Mouse (Mus musculus): Measurements from ENCODE around the gene Paics. TPM values are rescaled to one million over a fixed set of nuclear protein-coding genes. Genes with fewer than 3 reads are reported as not detected.
"Not testable (repeated sequence)": the region's sequence is repeated elsewhere in the genome, so short reads cannot be mapped to it uniquely, and the experiment has no call there.

The Paics gene
- 216 and 252 TPM in 2 replicates for polyA plus RNA-seq (2015; fragmentation: Nextera tagmentation; extraction: Ambion mirVana)

GRCm38 (mm10) chr5:76951106-76952027, at the start of gene Paics, which contains the start of gene Ppat:
Gene Paics (plus strand): TSS chr5:76951307.
Gene Ppat (minus strand): TSS chr5:76951578.
- Histone ChIP-seq H3K9ac (peak within 1 kb of the TSS; percentile 88), H3K4me3 (replicated peaks) (peak within 1 kb of the TSS; percentile 84), H3K4me1 (replicated peaks) (peaks cover 73% of the 10 kb centered on the region), H3K9me3 (replicated peaks) (no peaks in the 10 kb centered on the region), H3K4me2 (peak within 1 kb of the TSS; percentile 93), H3K27me3 (no peaks in the 10 kb centered on the region), H3K36me3 (peaks cover 50% of the 10 kb centered on the region), H3K27ac (peak within 1 kb of the TSS; percentile 88)
- ATAC-seq (ENCODE audit: low read depth) (peak; percentile 91), DNase-seq (peak; percentile 99)
- under 1% methylated on average over 81 of the region's 81 CpGs for WGBS (ENCODE audit: insufficient replicate concordance)

DNA sequence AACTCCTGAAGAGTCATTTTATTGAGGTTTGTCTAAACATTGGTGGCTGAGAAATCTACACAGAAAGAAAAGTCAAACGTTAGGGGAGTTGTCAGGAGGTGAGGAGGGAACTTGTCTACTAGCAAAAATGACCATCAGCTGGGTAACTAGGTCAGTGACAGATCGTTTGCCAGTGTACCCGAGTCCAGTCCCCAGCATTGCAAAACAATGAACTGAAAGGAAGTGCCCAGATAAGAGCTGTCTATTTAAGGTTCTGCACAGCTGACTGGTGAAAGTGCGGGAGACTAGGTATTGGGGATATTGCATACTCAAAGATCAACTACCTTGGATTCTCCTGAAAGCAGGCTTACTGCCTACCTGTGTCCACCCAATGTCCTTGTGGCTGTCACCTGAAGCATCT, 49.0 kb upstream of the Paics start:
- no peak for ATAC-seq (ENCODE audit: low read depth)
- WGBS (ENCODE audit: insufficient replicate concordance) = 29% methylated on average over 4 of the region's 4 CpGs

DNA sequence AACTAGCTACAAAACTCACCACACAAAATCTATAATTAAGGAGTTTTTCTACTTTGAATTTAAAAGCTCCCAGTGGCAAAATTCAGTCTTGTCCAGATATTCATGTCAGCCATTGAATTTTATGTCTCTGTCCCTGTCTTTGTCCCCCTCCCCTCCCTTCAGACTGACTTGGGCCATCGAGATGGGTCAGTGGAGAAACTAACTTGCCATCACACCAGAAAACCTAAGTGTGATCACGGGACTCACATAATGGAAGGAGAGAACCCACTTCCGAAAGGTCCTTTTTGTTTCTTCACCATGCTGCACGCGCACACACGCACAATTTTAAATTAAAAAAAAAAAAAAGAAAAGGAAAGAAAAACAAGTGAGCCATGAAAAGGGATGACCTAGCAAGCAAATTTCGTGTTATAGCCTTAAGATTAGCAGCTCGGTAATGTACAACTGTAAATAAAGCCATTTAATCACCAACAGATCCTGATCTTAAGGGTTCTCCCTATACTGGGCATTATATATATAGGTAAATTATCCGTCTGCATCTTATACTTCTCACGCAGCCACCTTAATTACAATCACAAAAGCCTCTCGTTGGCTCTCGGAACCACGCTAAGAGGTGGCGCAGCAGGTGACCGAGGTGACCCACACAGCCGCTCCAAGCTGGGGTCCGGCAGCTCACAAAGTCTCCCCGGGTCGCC, 46.2 kb upstream of the Paics start:
- Histone ChIP-seq H3K27me3 (no peaks in the 10 kb centered on the region), H3K4me1 (replicated peaks) (peaks cover 21% of the 10 kb centered on the region), H3K27ac (peak overlapping the region; percentile 90), H3K36me3 (peaks cover 9% of the 10 kb centered on the region; the same call in 1 of the 2 replicates), H3K4me2 (peak overlapping the region; percentile 88), H3K9ac (peak overlapping the region; percentile 88), H3K9me3 (replicated peaks) (no peaks in the 10 kb centered on the region), H3K4me3 (replicated peaks) (peak overlapping the region; percentile 79)
- ATAC-seq (ENCODE audit: low read depth) (peak; percentile 69), DNase-seq (no peak)
- under 1% methylated on average over 19 of the region's 19 CpGs for WGBS (ENCODE audit: insufficient replicate concordance)

More for the DNA sequence above, 49.0 kb upstream of the Paics start:
- no peak for DNase-seq
- Histone ChIP-seq H3K4me1 (replicated peaks) (peaks cover 21% of the 10 kb centered on the region), H3K9me3 (replicated peaks) (no peaks in the 10 kb centered on the region), H3K27me3 (no peaks in the 10 kb centered on the region), H3K4me2 (no peak overlapping the region), H3K36me3 (0 out of 2 replicates have a peak, but pooled peaks cover 6% of the 10 kb centered on the region), H3K9ac (no peak overlapping the region), H3K4me3 (replicated peaks) (no peak overlapping the region), H3K27ac (no peak overlapping the region)

GRCm38 (mm10) chr5:76905405-76906154, 45.5 kb upstream of the Paics start, which contains the start of gene Aasdh:
Gene Aasdh (minus strand): TSS chr5:76905514.
- Histone ChIP-seq H3K4me3 (replicated peaks) (peak within 1 kb of the TSS; percentile 79), H3K4me1 (replicated peaks) (peaks cover 21% of the 10 kb centered on the region), H3K9me3 (replicated peaks) (no peaks in the 10 kb centered on the region), H3K27me3 (no peaks in the 10 kb centered on the region), H3K9ac (peak within 1 kb of the TSS; percentile 88), H3K4me2 (peak within 1 kb of the TSS; percentile 88), H3K27ac (peak within 1 kb of the TSS; percentile 90), H3K36me3 (peaks cover 17% of the 10 kb centered on the region)
- under 1% methylated on average over 47 of the region's 47 CpGs for WGBS (ENCODE audit: insufficient replicate concordance)
- DNase-seq = peak; percentile 97
- ATAC-seq (ENCODE audit: low read depth) = peak; percentile 93

DNA sequence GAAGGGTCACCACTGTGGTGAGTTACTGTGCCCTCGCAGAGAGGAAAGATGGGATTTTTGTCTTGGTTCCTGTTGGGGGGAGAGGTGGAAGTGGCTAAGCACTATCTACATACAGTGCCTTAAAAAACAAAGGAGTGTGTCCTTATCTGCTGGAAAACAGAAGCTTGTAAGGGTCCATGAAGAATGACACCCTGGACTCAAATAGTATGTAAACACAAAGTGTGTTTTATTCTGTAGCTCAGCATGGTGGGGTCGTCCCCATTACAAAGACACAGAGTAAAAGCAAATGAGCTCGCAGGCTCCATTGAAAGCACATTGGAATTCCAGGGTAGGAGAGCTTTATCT, 45.0 kb upstream of the Paics start:
- Histone ChIP-seq H3K4me1 (replicated peaks) (peaks cover 22% of the 10 kb centered on the region), H3K36me3 (peaks cover 21% of the 10 kb centered on the region), H3K27me3 (no peaks in the 10 kb centered on the region), H3K4me2 (peak overlapping the region; percentile 88), H3K9ac (peak overlapping the region; percentile 88), H3K9me3 (replicated peaks) (no peaks in the 10 kb centered on the region), H3K4me3 (replicated peaks) (peak overlapping the region; percentile 79), H3K27ac (peak overlapping the region; percentile 90)
- ATAC-seq (ENCODE audit: low read depth) = no peak
- no peak for DNase-seq
- 13% methylated on average over 3 of the region's 3 CpGs for WGBS (ENCODE audit: insufficient replicate concordance)

DNA sequence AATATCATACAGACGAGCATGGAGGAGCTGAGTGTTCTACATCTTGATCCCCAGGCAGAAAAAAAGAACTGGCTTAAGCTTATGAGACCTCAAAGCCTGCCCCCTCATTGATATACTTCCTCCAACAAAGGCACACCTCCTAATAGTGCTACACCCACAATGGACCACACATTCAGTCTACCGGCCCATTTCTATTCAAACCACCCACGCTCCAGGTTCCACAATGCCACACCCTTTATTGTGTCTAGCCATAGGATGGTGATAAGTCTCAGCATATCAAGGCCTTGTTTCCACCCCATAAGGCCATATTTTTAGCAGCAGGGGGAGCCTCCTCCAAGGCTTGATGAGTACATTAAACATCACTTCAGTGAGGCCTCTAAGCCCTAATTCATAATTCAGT, 40.3 kb upstream of the Paics start:
- H3K27me3 ChIP-seq = no peaks in the 10 kb centered on the region
- H3K27ac ChIP-seq = no peak overlapping the region
- no peak overlapping the region for H3K9ac ChIP-seq
- DNase-seq (no peak), ATAC-seq (ENCODE audit: low read depth) (no peak)
- no peak overlapping the region for H3K4me3 ChIP-seq (replicated peaks)
- H3K4me1 ChIP-seq (replicated peaks) = peaks cover 11% of the 10 kb centered on the region
- H3K9me3 ChIP-seq (replicated peaks) = no peaks in the 10 kb centered on the region
- H3K36me3 ChIP-seq = peaks cover 39% of the 10 kb centered on the region
- no peak overlapping the region for H3K4me2 ChIP-seq
- WGBS (ENCODE audit: insufficient replicate concordance) = 49% methylated on average over 3 of the region's 3 CpGs

DNA sequence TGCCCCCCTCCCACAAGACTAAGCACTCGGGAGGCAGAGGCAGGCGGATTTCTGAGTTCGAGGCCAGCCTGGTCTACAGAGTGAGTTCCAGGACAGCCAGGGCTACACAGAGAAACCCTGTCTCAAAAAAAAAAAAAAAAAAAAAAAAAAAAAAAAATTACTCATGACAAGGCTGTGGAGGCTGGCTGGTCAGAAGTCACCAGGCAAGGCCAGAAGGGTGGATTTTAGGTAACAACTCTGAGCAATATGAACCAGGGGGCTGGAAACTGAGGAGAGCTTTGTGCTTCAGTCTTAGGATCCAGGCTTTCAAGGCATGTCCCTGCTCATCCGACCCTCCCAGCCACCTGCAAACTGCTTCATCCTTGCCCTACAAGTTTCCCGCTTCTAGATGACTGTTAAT, 38.6 kb upstream of the Paics start:
- DNase-seq; H3K9me3 ChIP-seq (replicated peaks); H3K9ac ChIP-seq; H3K4me1 ChIP-seq (replicated peaks); H3K27ac ChIP-seq; ATAC-seq (ENCODE audit: low read depth); H3K27me3 ChIP-seq; H3K4me3 ChIP-seq (replicated peaks); H3K4me2 ChIP-seq: not testable (repeated sequence)
- peaks cover 49% of the 10 kb centered on the region for H3K36me3 ChIP-seq
- WGBS (ENCODE audit: insufficient replicate concordance) = 80% methylated on average over 5 of the region's 5 CpGs

DNA sequence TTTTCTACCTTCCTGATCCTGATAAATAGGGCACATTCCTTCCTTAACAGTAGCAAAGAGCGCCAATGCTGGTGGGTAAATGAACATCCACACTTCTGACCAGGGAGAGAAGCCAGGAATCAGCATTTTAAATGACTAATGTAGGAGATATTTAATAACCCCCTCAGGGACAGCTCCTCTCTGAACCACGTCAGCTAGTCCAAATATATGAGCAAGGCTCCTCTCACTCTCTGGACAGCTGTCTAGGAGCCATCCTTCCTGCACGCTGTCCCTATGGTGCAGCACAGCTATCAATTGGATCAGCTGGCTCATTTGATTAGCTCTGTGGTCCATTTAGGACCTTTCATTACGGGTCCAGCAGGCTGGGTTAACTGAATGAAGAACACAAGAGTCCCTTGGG, 28.3 kb upstream of the Paics start:
- no peak for ATAC-seq (ENCODE audit: low read depth)
- no peak for DNase-seq
- H3K9me3 ChIP-seq (replicated peaks) = no peaks in the 10 kb centered on the region
- WGBS (ENCODE audit: insufficient replicate concordance) = 86% methylated on average over 4 of the region's 4 CpGs
- no peaks in the 10 kb centered on the region for H3K4me1 ChIP-seq (replicated peaks)
- H3K36me3 ChIP-seq = peaks cover 96% of the 10 kb centered on the region
- H3K4me2 ChIP-seq = no peak overlapping the region
- no peak overlapping the region for H3K9ac ChIP-seq
- H3K27me3 ChIP-seq = no peaks in the 10 kb centered on the region
- H3K4me3 ChIP-seq (replicated peaks) = no peak overlapping the region
- H3K27ac ChIP-seq = no peak overlapping the region

DNA sequence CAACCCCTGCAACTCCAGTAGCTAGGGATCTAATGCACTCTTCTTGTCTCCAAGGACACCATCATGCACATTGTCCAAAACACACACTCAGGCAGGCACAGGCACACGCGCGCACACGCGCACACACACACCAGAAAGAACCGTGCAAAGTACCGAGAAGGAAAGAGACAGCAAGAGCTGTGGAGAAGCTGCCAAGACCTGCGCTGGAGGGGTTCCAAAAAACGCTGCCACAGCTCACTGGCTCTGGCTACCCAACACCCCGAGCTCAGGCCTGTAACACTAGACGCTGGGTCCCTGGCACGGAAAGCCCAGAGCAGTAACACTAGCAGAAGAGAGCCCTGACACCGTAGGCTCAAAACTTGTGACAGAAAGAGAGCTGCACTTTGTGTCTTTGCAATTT, 27.7 kb upstream of the Paics start:
- H3K9ac ChIP-seq = no peak overlapping the region
- peaks cover 94% of the 10 kb centered on the region for H3K36me3 ChIP-seq
- 0 out of 2 replicates have a peak, but pooled peaks cover 3% of the 10 kb centered on the region for H3K4me1 ChIP-seq (replicated peaks)
- no peak overlapping the region for H3K4me3 ChIP-seq (replicated peaks)
- H3K27ac ChIP-seq = no peak overlapping the region
- no peak for DNase-seq
- no peak overlapping the region for H3K4me2 ChIP-seq
- WGBS (ENCODE audit: insufficient replicate concordance) = 91% methylated on average over 13 of the region's 13 CpGs
- H3K9me3 ChIP-seq (replicated peaks) = no peaks in the 10 kb centered on the region
- H3K27me3 ChIP-seq = no peaks in the 10 kb centered on the region
- ATAC-seq (ENCODE audit: low read depth) = no peak

- H3K36me3 ChIP-seq = peaks cover 87% of the 10 kb centered on the region
- H3K4me1 ChIP-seq (replicated peaks) = peaks cover 4% of the 10 kb centered on the region; the same call in 1 of the 2 replicates
Observed at GRCm38 (mm10) chr5:76924296-76924695, 26.8 kb upstream of the Paics start.

More at GRCm38 (mm10) chr5:76924296-76924695, 26.8 kb upstream of the Paics start:
- Histone ChIP-seq H3K27ac (no peak overlapping the region), H3K4me3 (replicated peaks) (no peak overlapping the region), H3K9ac (no peak overlapping the region), H3K27me3 (no peaks in the 10 kb centered on the region), H3K9me3 (replicated peaks) (no peaks in the 10 kb centered on the region), H3K4me2 (no peak overlapping the region)
- 70% methylated on average over 1 of the region's 1 CpGs for WGBS (ENCODE audit: insufficient replicate concordance)
- ATAC-seq (ENCODE audit: low read depth) (no peak), DNase-seq (no peak)

Measured in liver, embryonic 13.5 days (tissue).